Mouse (Mus musculus) T-helper 1 cell (primary cell): ENCODE measurements at regions not wholly inside any gene's neighbourhood (a gene's known extent, or its start where the extent isn't known, plus 50 kb on each side); places are given as distances from the start of the nearest gene placed in this dataset.

Source experiments
- in situ Hi-C: fragments of 300-600 bp; cut with MboI, MseI; formaldehyde crosslinking; loops from one replicate; pipeline ENCODE4 v1.15.1; 2025; ENCODE audit warnings: high pct_unique_total_duplicates

GRCm38 (mm10) chr10:12059728-12060127, 716.5 kb downstream of the Epm2a start:
- in situ Hi-C loops, result no loop called here

GRCm38 (mm10) chr10:12061069-12061861, 718.1 kb downstream of the Epm2a start:
- in situ Hi-C loops, result no loop called here

- in situ Hi-C loops, result no loop called here
Observed at GRCm38 (mm10) chr10:12062302-12062701, 719.1 kb downstream of the Epm2a start.

GRCm38 (mm10) chr10:12083961-12084360, 740.8 kb downstream of the Epm2a start:
- in situ Hi-C loops, result no loop called here

- in situ Hi-C loops, result no loop called here
Observed at GRCm38 (mm10) chr10:12092521-12092920, 749.3 kb downstream of the Epm2a start.

- in situ Hi-C loops, result no loop called here
Observed at GRCm38 (mm10) chr10:12096678-12097077, 753.5 kb downstream of the Epm2a start.

GRCm38 (mm10) chr10:12107001-12107418, 762.2 kb downstream of the Utrn start:
- in situ Hi-C loops, result no loop called here

GRCm38 (mm10) chr10:12111720-12112119, 757.4 kb downstream of the Utrn start:
- in situ Hi-C loops, result no loop called here

- in situ Hi-C loops, result no loop called here
Observed at GRCm38 (mm10) chr10:12115767-12116166, 753.4 kb downstream of the Utrn start.

GRCm38 (mm10) chr10:12116662-12117303, 752.4 kb downstream of the Utrn start:
- in situ Hi-C loops, result no loop called here

GRCm38 (mm10) chr10:12124272-12124671, 744.9 kb downstream of the Utrn start:
- in situ Hi-C loops, result no loop called here

GRCm38 (mm10) chr10:12129486-12129885, 739.7 kb downstream of the Utrn start:
- in situ Hi-C loops, result no loop called here

- in situ Hi-C loops, result no loop called here
Observed at GRCm38 (mm10) chr10:12144691-12145090, 724.5 kb downstream of the Utrn start.

- in situ Hi-C loops, result no loop called here
Observed at GRCm38 (mm10) chr10:12146942-12147537, 722.1 kb downstream of the Utrn start.

- in situ Hi-C loops, result no loop called here
Observed at GRCm38 (mm10) chr10:12170243-12170642, 698.9 kb downstream of the Utrn start.

- in situ Hi-C loops, result no loop called here
Observed at GRCm38 (mm10) chr10:12174200-12174818, 694.9 kb downstream of the Utrn start.

- in situ Hi-C loops, result no loop called here
Observed at GRCm38 (mm10) chr10:12175141-12175540, 694.0 kb downstream of the Utrn start.

- in situ Hi-C loops, result no loop called here
Observed at GRCm38 (mm10) chr10:12177482-12177881, 691.7 kb downstream of the Utrn start.

- in situ Hi-C loops, result no loop called here
Observed at GRCm38 (mm10) chr10:12180965-12181364, 688.2 kb downstream of the Utrn start.

GRCm38 (mm10) chr10:12186918-12187639, 682.1 kb downstream of the Utrn start:
- in situ Hi-C loops, result loop anchor here (5.0 kb wide), 1 partner anchor 45 kb away; no protein-coding TSS in a partner anchor

- in situ Hi-C loops, result loop anchor here (5.0 kb wide), 1 partner anchor 44 kb away; no protein-coding TSS in a partner anchor
Observed at GRCm38 (mm10) chr10:12187669-12188342, 681.4 kb downstream of the Utrn start.
